Mouse (Mus musculus) hindbrain, embryonic 16.5 days (tissue): Measurements from ENCODE around the gene Kcnh4. TPM values are rescaled to one million over a fixed set of nuclear protein-coding genes. Genes with fewer than 3 reads are reported as not detected.

ENCODE experiments used
- ATAC-seq: fragments of 200-750 bp; cut with Nextera tagmentation; 2 replicates; pipeline ENCODE4 v1.8.0; 2017; ENCODE audit warnings: moderate TSS enrichment, moderate library complexity
- H3K27ac ChIP-seq: fragments of 300-500 bp; sonication (generic); 2 replicates; pipeline ENCODE4 v1.5.1; 2014; ENCODE audit warnings: low read depth, mild to moderate bottlenecking, control low read depth, low read length, moderate library complexity
- H3K27me3 ChIP-seq: fragments of 300-500 bp; sonication (generic); replicated peaks from 2 replicates; pipeline ENCODE4 v1.6.1; 2014; ENCODE audit warnings: low read length; ENCODE audit not compliant: control insufficient read depth, insufficient read depth
- H3K36me3 ChIP-seq: fragments of 300-500 bp; sonication (generic); 2 replicates; pipeline ENCODE4 v1.6.1; 2014; ENCODE audit warnings: mild to moderate bottlenecking, low read length, moderate library complexity, mixed read lengths; ENCODE audit not compliant: control insufficient read depth, insufficient read depth
- H3K4me1 ChIP-seq: fragments of 300-500 bp; sonication (generic); 2 replicates; pipeline ENCODE4 v1.6.1; 2014; ENCODE audit warnings: low read depth, low read length; ENCODE audit not compliant: control insufficient read depth, insufficient read depth
- H3K4me2 ChIP-seq: fragments of 300-500 bp; sonication (generic); 2 replicates; pipeline ENCODE4 v1.6.1; 2014; ENCODE audit warnings: mild to moderate bottlenecking, low read length, control low read depth, moderate library complexity
- H3K4me3 ChIP-seq: fragments of 300-500 bp; sonication (generic); 2 replicates; pipeline ENCODE4 v1.5.1; 2014; ENCODE audit warnings: mild to moderate bottlenecking, low read length, control low read depth, moderate library complexity
- H3K9ac ChIP-seq: fragments of 300-500 bp; sonication (generic); 2 replicates; pipeline ENCODE4 v1.6.1; 2014; ENCODE audit warnings: low read depth, mild to moderate bottlenecking, control low read depth, low read length, moderate library complexity
- H3K9me3 ChIP-seq: fragments of 300-500 bp; sonication (generic); 2 replicates; pipeline ENCODE4 v1.6.1; 2014; ENCODE audit warnings: mild to moderate bottlenecking, low read length, moderate library complexity; ENCODE audit not compliant: control insufficient read depth
- WGBS: fragments of 180-500 bp; shearing (Covaris S2); extraction: QIAGEN DNeasy Blood & Tissue Kit; methylation state at CpG from one replicate; pipeline ENCODE4 v1.1.7; 2014; 5-methylcytosine and 5-hydroxymethylcytosine counted together
- polyA plus RNA-seq: library from polyadenylated mRNA; unstranded; fragments of >200 nt; fragmentation: Nextera tagmentation; extraction: Ambion mirVana; gene quantifications from 2 replicates; pipeline ENCODE4 v1.2.1, GENCODE M21; 2015

Kcnh4 gene
- polyA plus RNA-seq, 1 experiment from 2014 or later, result 8.9 TPM

DNA sequence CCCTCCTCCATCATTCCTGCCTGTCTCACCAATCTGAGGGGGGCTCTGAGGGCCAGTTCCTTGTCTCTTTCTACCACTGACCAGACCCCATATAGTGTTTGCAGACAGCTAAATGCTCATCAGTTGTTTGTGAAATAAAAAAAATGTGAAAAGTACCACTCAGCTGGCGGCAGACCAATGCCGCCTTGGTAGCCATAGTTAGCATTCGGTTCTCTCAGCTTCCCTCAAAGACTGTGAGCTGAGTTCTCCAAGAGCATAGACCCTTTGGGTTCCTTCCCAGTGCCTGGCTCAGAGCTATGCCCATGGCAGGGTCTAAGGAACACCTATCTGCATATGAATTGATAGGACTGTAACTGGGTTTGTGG, 5.1 kb downstream of the Kcnh4 start:
- Histone ChIP-seq H3K4me2 (no peak overlapping the region), H3K4me1 (peaks cover 5% of the 10 kb centered on the region), H3K4me3 (no peak overlapping the region), H3K9me3 (no peaks in the 10 kb centered on the region), H3K27ac (no peak overlapping the region), H3K9ac (no peak overlapping the region), H3K36me3 (peaks cover 17% of the 10 kb centered on the region), H3K27me3 (no peaks in the 10 kb centered on the region)
- no peak for ATAC-seq
- WGBS, result 94% methylated on average over 3 of the region's 3 CpGs

DNA sequence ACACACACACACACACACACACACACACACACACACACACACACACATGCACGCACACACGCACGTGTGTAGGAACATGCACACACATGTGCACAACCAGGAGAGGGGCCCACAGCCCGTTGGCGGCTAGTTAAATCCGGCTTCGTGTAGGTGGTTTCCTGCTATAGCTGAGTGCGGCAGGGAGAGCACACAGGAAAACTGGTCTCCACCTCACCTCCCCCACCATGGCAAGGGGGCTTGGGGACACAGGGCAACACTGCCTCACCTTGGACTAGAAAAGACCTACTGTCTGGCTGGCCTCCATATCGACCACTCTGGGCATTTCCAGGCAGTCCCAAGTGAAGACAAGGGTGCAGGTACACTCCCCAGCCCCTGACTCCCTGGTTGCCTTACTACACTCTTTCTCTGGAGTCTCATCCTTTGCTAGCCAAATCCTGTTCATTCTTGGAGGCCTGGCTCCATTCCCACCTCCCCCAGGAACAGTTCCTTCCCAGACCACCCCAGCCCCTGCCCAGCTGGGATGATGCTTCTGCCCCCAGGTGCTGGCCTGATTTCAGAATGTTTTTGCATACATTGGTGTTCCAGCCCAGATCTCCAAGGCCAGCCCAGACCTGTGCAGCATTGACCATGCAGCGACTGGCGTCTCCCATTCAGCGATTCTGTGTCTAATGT, 5.6 kb downstream of the Kcnh4 start:
- Histone ChIP-seq H3K36me3 (peaks cover 20% of the 10 kb centered on the region), H3K27me3 (no peaks in the 10 kb centered on the region), H3K4me1 (peaks cover 4% of the 10 kb centered on the region), H3K4me2 (no peak overlapping the region), H3K27ac (no peak overlapping the region), H3K4me3 (no peak overlapping the region), H3K9me3 (no peaks in the 10 kb centered on the region), H3K9ac (no peak overlapping the region)
- 87% methylated on average over 12 of the region's 12 CpGs for WGBS
- ATAC-seq, result no peak

DNA sequence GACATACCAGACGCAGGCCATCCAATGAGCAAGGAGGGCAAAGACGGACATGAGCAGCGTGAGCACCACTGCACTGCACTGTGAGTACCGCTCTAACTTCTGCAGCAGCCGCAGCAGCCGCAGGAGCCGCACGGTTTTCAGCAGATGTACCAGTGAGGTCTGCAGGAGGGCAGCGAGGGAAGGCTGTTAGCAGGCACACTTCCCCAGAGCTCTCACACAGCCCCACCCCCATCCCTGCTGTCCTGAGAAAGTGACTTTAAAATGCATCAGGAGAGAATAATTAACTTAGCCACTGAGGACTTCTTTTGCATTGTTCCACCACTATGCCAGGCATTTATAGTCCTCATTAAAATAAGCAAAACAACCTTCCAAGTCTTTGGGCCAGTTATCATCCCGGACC, 7.4 kb downstream of the Kcnh4 start:
- H3K4me3 ChIP-seq, result no peak overlapping the region
- H3K9me3 ChIP-seq, result no peaks in the 10 kb centered on the region
- no peak overlapping the region for H3K4me2 ChIP-seq
- H3K4me1 ChIP-seq, result no peaks in the 10 kb centered on the region
- H3K27ac ChIP-seq, result no peak overlapping the region
- WGBS, result 25% methylated on average over 10 of the region's 10 CpGs
- no peaks in the 10 kb centered on the region for H3K27me3 ChIP-seq
- peaks cover 22% of the 10 kb centered on the region for H3K36me3 ChIP-seq
- no peak for ATAC-seq
- no peak overlapping the region for H3K9ac ChIP-seq

DNA sequence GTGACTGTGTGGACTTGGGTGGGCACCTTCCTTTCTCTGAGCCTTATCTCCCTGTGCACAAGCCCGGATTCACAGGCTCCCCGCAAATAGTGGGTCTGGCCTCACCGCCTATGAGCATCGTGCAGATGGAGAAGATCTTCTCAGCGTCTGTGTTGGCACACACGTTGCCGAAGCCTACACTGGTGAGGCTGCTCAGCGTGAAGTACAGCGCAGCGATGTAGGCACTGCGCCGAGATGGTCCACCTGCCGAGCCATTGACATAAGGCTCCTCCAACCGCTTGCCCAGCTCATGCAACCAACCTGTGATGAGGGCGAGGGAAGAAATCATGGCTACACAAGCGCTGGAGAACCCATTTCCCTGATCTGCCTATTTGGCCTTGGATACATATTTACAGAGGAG, 9.6 kb downstream of the Kcnh4 start:
- no peaks in the 10 kb centered on the region for H3K9me3 ChIP-seq
- peaks cover 17% of the 10 kb centered on the region for H3K36me3 ChIP-seq
- no peak for ATAC-seq
- H3K4me1 ChIP-seq, result no peaks in the 10 kb centered on the region
- 88% methylated on average over 16 of the region's 16 CpGs for WGBS
- H3K27ac ChIP-seq, result no peak overlapping the region
- no peak overlapping the region for H3K9ac ChIP-seq
- no peak overlapping the region for H3K4me2 ChIP-seq
- no peak overlapping the region for H3K4me3 ChIP-seq
- H3K27me3 ChIP-seq, result no peaks in the 10 kb centered on the region

DNA sequence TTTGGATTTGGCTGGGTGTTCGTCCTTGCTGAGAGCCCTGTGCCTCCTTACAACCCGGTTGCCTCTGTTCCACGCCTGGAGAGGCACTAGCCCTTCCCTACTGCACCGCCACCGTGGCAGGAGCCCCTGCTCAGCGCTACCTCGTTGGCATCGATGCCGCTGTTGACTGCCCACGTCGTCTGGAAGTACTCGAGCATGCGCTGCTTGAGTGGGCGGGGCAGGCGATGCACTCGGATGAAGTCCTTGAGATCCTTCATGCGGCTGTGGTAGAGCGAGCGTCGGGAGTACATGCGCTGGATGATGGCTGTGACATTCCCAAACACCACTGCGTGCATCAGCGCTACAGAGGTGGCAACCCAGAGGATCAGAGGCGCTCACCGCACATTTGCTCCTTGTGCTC, 10.3 kb downstream of the Kcnh4 start:
- Histone ChIP-seq H3K9me3 (no peaks in the 10 kb centered on the region), H3K27ac (no peak overlapping the region), H3K4me2 (no peak overlapping the region), H3K4me3 (no peak overlapping the region), H3K36me3 (peaks cover 19% of the 10 kb centered on the region), H3K4me1 (no peaks in the 10 kb centered on the region), H3K9ac (no peak overlapping the region), H3K27me3 (no peaks in the 10 kb centered on the region)
- ATAC-seq, result no peak
- WGBS, result 51% methylated on average over 25 of the region's 25 CpGs

DNA sequence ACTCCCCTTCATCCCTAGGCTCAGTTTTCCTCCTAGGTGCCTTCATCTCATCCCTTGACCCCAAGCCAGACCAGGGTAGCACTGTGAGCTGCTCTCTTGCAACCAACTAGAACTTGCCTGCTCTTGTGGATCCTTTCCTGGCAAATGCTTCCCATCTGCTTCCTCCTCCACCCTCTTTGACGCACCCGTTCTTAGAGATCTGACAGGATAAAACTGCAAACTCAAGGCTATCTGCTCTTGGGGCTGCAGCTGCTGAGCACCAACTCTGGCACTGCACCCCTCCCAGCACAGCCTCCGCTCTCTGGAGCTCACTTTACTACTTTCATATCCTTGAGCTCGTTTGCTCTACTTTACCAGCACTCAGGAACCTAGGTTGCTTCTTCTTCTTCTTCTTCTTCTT, 11.1 kb downstream of the Kcnh4 start:
- Histone ChIP-seq H3K4me3 (no peak overlapping the region), H3K27me3 (no peaks in the 10 kb centered on the region), H3K4me1 (no peaks in the 10 kb centered on the region), H3K9me3 (no peaks in the 10 kb centered on the region), H3K4me2 (no peak overlapping the region), H3K27ac (no peak overlapping the region), H3K9ac (no peak overlapping the region), H3K36me3 (peaks cover 19% of the 10 kb centered on the region)
- no peak for ATAC-seq
- whole genome bisulfite sequencing, result 86% methylated on average over 4 of the region's 4 CpGs

DNA sequence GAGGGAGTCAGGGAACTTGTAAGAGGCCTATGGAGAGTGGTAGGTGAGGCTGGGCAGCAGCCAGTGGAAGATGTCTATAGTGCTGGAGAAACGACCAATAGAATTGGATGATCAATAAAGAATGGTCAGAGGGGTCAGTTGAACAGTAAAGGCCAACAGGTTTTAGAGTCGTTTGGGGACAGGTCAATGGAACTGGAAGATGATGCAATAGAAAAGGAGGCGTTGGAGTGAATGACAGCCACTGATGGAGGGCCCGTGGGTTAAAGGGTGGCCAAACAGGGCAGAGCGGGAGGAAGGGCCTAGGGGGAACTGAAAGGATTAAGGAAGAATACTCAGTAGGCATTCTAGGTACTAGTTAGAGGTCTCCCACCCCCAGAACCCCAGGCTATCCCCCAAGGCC, 12.6 kb downstream of the Kcnh4 start:
- no peaks in the 10 kb centered on the region for H3K9me3 ChIP-seq
- no peak overlapping the region for H3K27ac ChIP-seq
- H3K4me1 ChIP-seq, result no peaks in the 10 kb centered on the region
- H3K36me3 ChIP-seq, result peaks cover 16% of the 10 kb centered on the region
- ATAC-seq, result no peak
- WGBS, result 75% methylated on average over 5 of the region's 5 CpGs
- H3K4me2 ChIP-seq, result no peak overlapping the region
- H3K9ac ChIP-seq, result no peak overlapping the region
- no peak overlapping the region for H3K4me3 ChIP-seq
- H3K27me3 ChIP-seq, result no peaks in the 10 kb centered on the region

DNA sequence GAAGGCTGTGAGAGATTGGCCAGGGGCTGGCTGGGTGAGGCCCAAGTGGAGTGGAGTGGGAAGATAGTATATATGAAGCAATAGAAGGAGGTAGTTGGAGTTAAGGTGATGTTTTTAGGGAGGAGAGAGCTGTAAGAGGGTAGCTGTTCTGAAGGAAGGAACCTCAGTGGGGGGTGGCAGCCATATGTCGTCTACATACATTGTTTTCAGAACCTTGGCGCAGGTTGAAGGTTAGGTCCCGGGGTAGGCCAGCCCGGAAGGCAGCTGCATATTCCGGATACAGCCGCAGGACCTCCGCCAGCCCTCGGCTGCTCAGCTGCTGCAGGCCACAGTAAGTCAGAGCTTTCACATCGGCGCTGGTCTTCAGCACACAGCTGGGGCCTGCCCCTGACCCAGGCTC, 13.2 kb downstream of the Kcnh4 start:
- no peak overlapping the region for H3K9ac ChIP-seq
- no peak overlapping the region for H3K4me3 ChIP-seq
- H3K4me1 ChIP-seq, result no peaks in the 10 kb centered on the region
- H3K36me3 ChIP-seq, result peaks cover 14% of the 10 kb centered on the region
- ATAC-seq, result no peak
- no peaks in the 10 kb centered on the region for H3K9me3 ChIP-seq
- 89% methylated on average over 10 of the region's 10 CpGs for WGBS
- H3K27me3 ChIP-seq, result no peaks in the 10 kb centered on the region
- H3K4me2 ChIP-seq, result no peak overlapping the region
- H3K27ac ChIP-seq, result no peak overlapping the region

DNA sequence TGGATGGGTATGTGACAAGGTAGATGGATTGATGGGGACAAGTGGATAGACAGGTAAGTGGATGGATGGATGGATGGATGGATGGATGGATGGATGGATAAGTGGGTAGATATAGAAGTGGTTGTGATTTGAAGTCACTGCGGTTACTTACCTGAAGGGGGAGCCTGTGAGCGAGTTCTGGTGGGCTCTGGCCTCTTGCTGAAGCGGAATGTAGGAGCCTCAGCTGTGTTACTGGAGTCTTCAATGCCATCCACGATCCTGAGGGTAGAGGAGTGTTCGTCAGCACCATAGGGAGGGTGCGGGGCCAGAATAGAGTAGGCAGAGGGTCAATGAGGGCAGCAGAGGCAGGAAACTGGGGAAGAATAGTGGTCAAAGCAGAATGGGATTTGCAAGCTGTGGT, 14.7 kb downstream of the Kcnh4 start:
- peaks cover 17% of the 10 kb centered on the region for H3K36me3 ChIP-seq
- H3K4me3 ChIP-seq, result no peak overlapping the region
- 14% methylated on average over 6 of the region's 6 CpGs for WGBS
- H3K9ac ChIP-seq, result no peak overlapping the region; the same call in none of the 2 replicates
- ATAC-seq, result peak; percentile 51; the same call in 1 of the 2 replicates
- no peaks in the 10 kb centered on the region for H3K9me3 ChIP-seq
- no peaks in the 10 kb centered on the region for H3K4me1 ChIP-seq
- no peak overlapping the region for H3K27ac ChIP-seq
- H3K4me2 ChIP-seq, result no peak overlapping the region
- no peaks in the 10 kb centered on the region for H3K27me3 ChIP-seq

DNA sequence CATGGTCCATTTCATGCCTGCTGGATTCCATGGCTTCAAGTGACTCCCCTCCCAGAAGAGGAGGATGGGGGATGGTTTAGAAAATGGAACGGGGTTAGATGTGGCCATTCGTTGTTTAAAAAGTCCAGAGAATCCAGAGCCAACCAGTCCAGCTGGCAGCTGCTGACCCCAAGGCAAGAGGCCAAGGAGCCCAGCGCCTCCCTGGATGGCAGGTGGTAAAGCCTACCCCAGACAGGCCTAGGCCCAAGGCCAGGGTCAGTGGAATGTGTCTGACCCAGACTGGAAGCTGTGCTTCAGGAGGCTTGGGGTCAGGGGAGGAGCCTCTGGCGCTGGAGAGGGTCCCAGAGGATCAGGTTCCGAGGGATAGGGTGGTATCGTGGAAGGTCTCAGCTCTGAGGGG, 18.4 kb downstream of the Kcnh4 start:
- Histone ChIP-seq H3K27ac (no peak overlapping the region), H3K4me3 (no peak overlapping the region), H3K9me3 (no peaks in the 10 kb centered on the region), H3K4me2 (no peak overlapping the region), H3K4me1 (peaks cover 12% of the 10 kb centered on the region), H3K27me3 (no peaks in the 10 kb centered on the region), H3K36me3 (peaks cover 12% of the 10 kb centered on the region), H3K9ac (no peak overlapping the region)
- no peak for ATAC-seq
- 76% methylated on average over 6 of the region's 6 CpGs for WGBS
